Mouse (Mus musculus): ENCODE results near the gene Pde4b.

DNA sequence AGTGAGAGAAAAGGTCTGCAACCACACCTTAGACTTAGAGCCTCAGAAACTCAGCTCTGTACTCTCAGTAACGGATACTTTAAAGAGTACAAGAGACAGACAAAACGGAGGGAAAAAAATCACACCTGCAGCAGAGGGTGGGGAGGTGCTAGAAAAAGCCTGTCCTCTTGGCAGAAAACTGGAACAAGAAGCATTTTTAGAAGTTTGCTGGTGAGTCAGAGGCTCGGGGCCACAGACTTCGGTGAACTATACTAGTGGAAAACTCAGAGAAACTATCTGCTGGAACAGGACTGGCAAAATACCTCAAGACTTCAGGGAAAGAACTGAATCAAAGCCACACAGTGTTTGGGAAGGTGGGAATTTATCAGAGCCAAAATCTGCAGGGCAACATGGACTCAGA is 457.9 kb downstream of the Pde4b start:
- TF ChIP-seq CHD2 (IDR thresholded peaks at IDR 0.05; ENCODE audit: low read depth, low read length) (no peak), MAFK (IDR thresholded peaks at IDR 0.05; ENCODE audit: insufficient read depth, low read depth, low read length) (no peak)
